Mouse (Mus musculus) E14TG2a.4 (cell line): ENCODE results near the gene C1qtnf5.

Experiments
- H3K27me3 ChIP-seq: 2 replicates; pipeline ENCODE4 v1.6.1; 2014; ENCODE audit warnings: low read length, control low read depth; ENCODE audit not compliant: insufficient read depth
- H3K36me3 ChIP-seq: 2 replicates; pipeline ENCODE4 v1.6.1; 2014; ENCODE audit warnings: low read length, control low read depth; ENCODE audit not compliant: insufficient read depth
- H3K4me1 ChIP-seq: replicated peaks from 2 replicates; pipeline ENCODE4 v1.6.1; 2014; ENCODE audit warnings: low read depth, low read length, control low read depth
- H3K4me3 ChIP-seq: replicated peaks from 2 replicates; pipeline ENCODE4 v1.5.1; 2014; ENCODE audit warnings: mild to moderate bottlenecking, low read length
- H3K9me3 ChIP-seq: 2 replicates; pipeline ENCODE4 v1.6.1; 2014; ENCODE audit warnings: low read length, control low read depth
- CTCF ChIP-seq: conservative IDR thresholded peaks from 2 replicates; pipeline ENCODE4 v1.5.1; 2014; ENCODE audit warnings: low read length
- NANOG ChIP-seq: IDR thresholded peaks from 2 replicates; pipeline ENCODE4 v1.6.1; 2014; ENCODE audit warnings: borderline replicate concordance, low read length, mixed read lengths
- POU5F1 ChIP-seq: IDR thresholded peaks from 2 replicates; pipeline ENCODE4 v1.6.1; 2014; ENCODE audit warnings: low read length, borderline replicate concordance

Gene C1qtnf5

GRCm38 (mm10) chr9:44107110-44107509 is at the start of gene C1qtnf5:
TSS of gene C1qtnf5 (plus strand) at chr9:44107245.
- no peaks in the 10 kb centered on the region for H3K27me3 ChIP-seq
- peaks cover 51% of the 10 kb centered on the region for H3K36me3 ChIP-seq
- H3K9me3 ChIP-seq: no peaks in the 10 kb centered on the region
- peaks cover 51% of the 10 kb centered on the region for H3K4me1 ChIP-seq
- peak within 1 kb of the TSS; percentile 67 for H3K4me3 ChIP-seq
- TF ChIP-seq NANOG: no peak
- no peak for TF ChIP-seq CTCF
- TF ChIP-seq POU5F1: no peak

DNA sequence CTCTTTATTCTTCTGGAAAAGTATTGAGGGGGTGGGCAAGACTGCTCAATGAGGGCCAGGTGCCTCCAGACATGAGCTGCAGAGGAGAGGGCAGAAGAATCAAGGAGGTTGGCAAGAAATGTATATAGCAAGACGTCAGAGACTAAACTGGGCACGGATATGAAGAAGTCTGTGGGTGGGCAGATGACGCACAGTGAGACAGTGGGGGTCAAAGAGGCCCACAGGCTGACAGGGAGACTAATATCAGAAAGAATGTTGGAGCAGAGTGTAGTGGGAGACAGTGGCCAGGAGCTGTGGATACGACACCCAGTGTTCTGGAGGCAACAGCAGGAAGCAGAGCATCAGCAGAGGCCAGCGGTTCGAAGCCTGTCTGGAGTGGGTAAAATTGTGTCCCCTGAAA is 48.4 kb upstream of the C1qtnf5 start:
- no peak for TF ChIP-seq POU5F1
- no peak for TF ChIP-seq CTCF
- TF ChIP-seq NANOG: no peak
- Histone ChIP-seq H3K36me3 (no peaks in the 10 kb centered on the region), H3K4me3 (no peak overlapping the region), H3K27me3 (peaks cover 7% of the 10 kb centered on the region; the same call in 1 of the 2 replicates), H3K4me1 (peaks cover 24% of the 10 kb centered on the region), H3K9me3 (no peaks in the 10 kb centered on the region)

GRCm38 (mm10) chr9:44065177-44065576 is 41.9 kb upstream of the C1qtnf5 start:
- H3K4me3 ChIP-seq: no peak overlapping the region

DNA sequence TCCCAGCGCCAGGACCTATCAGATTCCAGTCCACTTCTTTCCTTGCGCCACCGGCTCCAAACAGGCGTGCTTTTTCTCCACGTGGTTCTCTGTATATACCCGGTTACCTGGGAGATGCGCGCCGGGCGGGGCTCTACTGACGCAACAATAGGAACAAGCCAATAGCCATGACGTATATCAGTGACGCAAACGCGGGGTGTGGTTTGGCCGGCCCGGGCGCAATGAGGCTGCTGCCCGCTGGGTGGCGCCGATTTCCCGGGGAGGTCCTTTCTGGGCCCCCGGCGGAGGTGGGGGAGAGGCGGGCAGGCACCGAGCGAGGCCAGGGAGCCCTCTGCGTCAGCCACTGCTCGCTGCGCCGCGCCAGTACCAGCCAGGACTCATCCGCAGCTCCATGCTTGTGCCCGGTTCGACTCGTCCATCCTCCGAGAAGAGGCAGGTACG is 40.2 kb upstream of the C1qtnf5 start, which contains the start of gene Usp2:
Usp2 (plus strand) TSS at position 237 of the 441 bp plus-strand sequence.
- Histone ChIP-seq H3K9me3 (no peaks in the 10 kb centered on the region), H3K36me3 (no peaks in the 10 kb centered on the region), H3K27me3 (peaks cover 27% of the 10 kb centered on the region), H3K4me3 (peak within 1 kb of the TSS; percentile 82), H3K4me1 (peaks cover 32% of the 10 kb centered on the region)
- TF ChIP-seq NANOG (no peak), POU5F1 (no peak), CTCF (peak; percentile 43)

More at GRCm38 (mm10) chr9:44065177-44065576, 41.9 kb upstream of the C1qtnf5 start:
- H3K4me1 ChIP-seq: peaks cover 18% of the 10 kb centered on the region
- no peaks in the 10 kb centered on the region for H3K9me3 ChIP-seq
- H3K36me3 ChIP-seq: no peaks in the 10 kb centered on the region
- H3K27me3 ChIP-seq: peaks cover 19% of the 10 kb centered on the region
- TF ChIP-seq CTCF: peak; percentile 32
- no peak for TF ChIP-seq POU5F1
- no peak for TF ChIP-seq NANOG

DNA sequence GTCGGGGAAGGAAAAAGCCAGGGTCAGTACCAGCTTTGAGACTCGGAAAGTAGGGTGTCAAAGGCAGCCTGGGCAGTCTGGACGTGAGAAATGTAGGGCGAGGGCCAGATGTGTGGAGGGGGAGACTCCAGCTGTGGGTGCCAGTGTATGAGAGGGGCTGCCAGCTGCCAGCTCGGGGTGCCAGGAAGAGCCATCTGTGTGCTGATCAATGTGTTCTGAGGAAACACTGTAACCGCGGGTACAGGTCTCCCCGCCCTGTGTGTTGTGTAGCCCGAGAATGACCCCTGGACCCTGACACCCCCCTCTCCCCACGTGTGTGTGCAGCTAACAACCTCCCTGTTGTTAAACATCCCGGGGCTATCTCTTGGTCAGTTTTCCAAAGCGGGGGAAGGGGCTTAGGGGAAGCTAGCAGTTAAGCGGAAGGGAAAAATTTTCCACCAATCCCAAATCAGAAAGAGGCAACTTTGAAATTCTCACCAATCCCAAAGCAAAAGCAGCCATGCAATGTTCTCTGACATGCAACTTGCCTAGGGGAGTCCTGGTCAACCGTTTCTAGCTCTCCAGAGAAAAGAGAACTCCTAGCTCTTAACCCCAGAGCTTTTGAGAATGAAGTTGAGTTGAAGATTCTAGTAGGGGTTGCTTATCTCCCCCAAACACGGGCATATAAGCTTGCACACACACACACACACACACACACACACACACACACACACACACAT is 39.6 kb upstream of the C1qtnf5 start:
- TF ChIP-seq NANOG (no peak), POU5F1 (no peak), CTCF (no peak)
- peak overlapping the region; percentile 82 for H3K4me3 ChIP-seq
- peaks cover 38% of the 10 kb centered on the region for H3K4me1 ChIP-seq
- H3K27me3 ChIP-seq: peaks cover 26% of the 10 kb centered on the region
- no peaks in the 10 kb centered on the region for H3K9me3 ChIP-seq
- H3K36me3 ChIP-seq: no peaks in the 10 kb centered on the region

DNA sequence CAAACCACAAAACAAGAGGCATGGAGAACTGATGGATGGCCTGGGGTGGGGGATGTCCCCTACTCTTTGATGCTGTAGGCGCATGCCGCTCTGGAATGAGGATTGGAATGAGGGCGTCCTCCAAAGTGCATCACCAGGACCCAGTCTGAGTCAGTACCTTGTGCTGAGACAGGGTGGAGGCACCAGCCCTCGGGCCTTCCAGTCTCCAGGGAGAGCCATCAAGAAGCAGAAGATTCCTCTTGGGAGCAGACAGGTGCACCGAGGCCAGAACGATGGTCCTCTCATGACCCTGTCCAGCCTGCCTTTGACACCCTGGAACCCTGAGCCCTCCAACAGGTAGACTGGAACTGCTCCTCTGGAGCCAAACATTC is 39.1 kb upstream of the C1qtnf5 start:
- peaks cover 44% of the 10 kb centered on the region for H3K4me1 ChIP-seq
- no peak for TF ChIP-seq POU5F1
- TF ChIP-seq NANOG: no peak
- no peak for TF ChIP-seq CTCF
- no peaks in the 10 kb centered on the region for H3K9me3 ChIP-seq
- no peaks in the 10 kb centered on the region for H3K36me3 ChIP-seq
- H3K4me3 ChIP-seq: peak overlapping the region; percentile 82; the same call in 1 of the 2 replicates
- peaks cover 24% of the 10 kb centered on the region for H3K27me3 ChIP-seq

- Histone ChIP-seq H3K9me3 (no peaks in the 10 kb centered on the region), H3K36me3 (no peaks in the 10 kb centered on the region)
These were observed 37.8 kb upstream of the C1qtnf5 start for GRCm38 (mm10) chr9:44069252-44069651.

GRCm38 (mm10) chr9:44070113-44070843 is 36.8 kb upstream of the C1qtnf5 start:
- Histone ChIP-seq H3K9me3 (no peaks in the 10 kb centered on the region), H3K4me1 (peaks cover 58% of the 10 kb centered on the region), H3K36me3 (no peaks in the 10 kb centered on the region), H3K27me3 (peaks cover 24% of the 10 kb centered on the region), H3K4me3 (no peak overlapping the region)
- TF ChIP-seq NANOG (no peak), POU5F1 (no peak), CTCF (no peak)

More at GRCm38 (mm10) chr9:44069252-44069651, 37.8 kb upstream of the C1qtnf5 start:
- H3K27me3 ChIP-seq: peaks cover 24% of the 10 kb centered on the region
- no peak overlapping the region for H3K4me3 ChIP-seq
- peaks cover 48% of the 10 kb centered on the region for H3K4me1 ChIP-seq
- TF ChIP-seq NANOG (no peak), CTCF (no peak), POU5F1 (no peak)
